Mouse (Mus musculus): ENCODE data around the gene Trir.
A peak's percentile ranks its signal among the peaks of the same experiment; 100 is the strongest.

Trir gene

GRCm38 (mm10) chr8:85026670-85027515 is at the start of gene Trir:
Gene Trir (plus strand): TSS chr8:85026823.
- DNase-seq, result peak; percentile 96

- no peak for DNase-seq
These were observed 49.0 kb upstream of the Trir start for GRCm38 (mm10) chr8:84977435-84978247.

- peak; percentile 86 for DNase-seq
These were observed 48.2 kb upstream of the Trir start, which contains the start of gene Junb for GRCm38 (mm10) chr8:84978248-84978940. Gene Junb (minus strand): TSS chr8:84978718.

- peak; percentile 85 for DNase-seq
These were observed 46.8 kb upstream of the Trir start for GRCm38 (mm10) chr8:84979599-84980421.

- DNase-seq, result no peak
These were observed 45.8 kb upstream of the Trir start for GRCm38 (mm10) chr8:84980622-84981358.

GRCm38 (mm10) chr8:84981644-84982498 is 44.8 kb upstream of the Trir start:
- DNase-seq, result no peak

- DNase-seq, result no peak
These were observed 44.1 kb upstream of the Trir start for GRCm38 (mm10) chr8:84982499-84983011.

- DNase-seq, result no peak
These were observed 42.2 kb upstream of the Trir start for GRCm38 (mm10) chr8:84984294-84985048.

GRCm38 (mm10) chr8:84985049-84985683 is 41.5 kb upstream of the Trir start:
- DNase-seq, result no peak

- DNase-seq, result peak; percentile 90
These were observed 40.8 kb upstream of the Trir start for GRCm38 (mm10) chr8:84985684-84986378.

- no peak for DNase-seq
These were observed 40.2 kb upstream of the Trir start for GRCm38 (mm10) chr8:84986379-84986945.

- no peak for DNase-seq
These were observed 39.2 kb upstream of the Trir start for GRCm38 (mm10) chr8:84987388-84987787.

GRCm38 (mm10) chr8:84987903-84988302 is 38.7 kb upstream of the Trir start:
- no peak for DNase-seq

- peak; percentile 48 for DNase-seq
These were observed 37.3 kb upstream of the Trir start for GRCm38 (mm10) chr8:84989311-84989731.

- DNase-seq, result peak; percentile 91
These were observed 36.8 kb upstream of the Trir start for GRCm38 (mm10) chr8:84989810-84990209.

- peak; percentile 96 for DNase-seq
These were observed 36.3 kb upstream of the Trir start, which contains the start of gene Hook2 for GRCm38 (mm10) chr8:84990349-84990748. Gene Hook2 (plus strand): TSS chr8:84990603.

- no peak for DNase-seq
These were observed 35.8 kb upstream of the Trir start for GRCm38 (mm10) chr8:84990836-84991235.

- DNase-seq, result no peak
These were observed 32.2 kb upstream of the Trir start for GRCm38 (mm10) chr8:84994375-84994774.

Measured in cerebellum, adult 8-10 months (tissue).